Mouse (Mus musculus): ENCODE results near the gene Lhfpl5.

DNA sequence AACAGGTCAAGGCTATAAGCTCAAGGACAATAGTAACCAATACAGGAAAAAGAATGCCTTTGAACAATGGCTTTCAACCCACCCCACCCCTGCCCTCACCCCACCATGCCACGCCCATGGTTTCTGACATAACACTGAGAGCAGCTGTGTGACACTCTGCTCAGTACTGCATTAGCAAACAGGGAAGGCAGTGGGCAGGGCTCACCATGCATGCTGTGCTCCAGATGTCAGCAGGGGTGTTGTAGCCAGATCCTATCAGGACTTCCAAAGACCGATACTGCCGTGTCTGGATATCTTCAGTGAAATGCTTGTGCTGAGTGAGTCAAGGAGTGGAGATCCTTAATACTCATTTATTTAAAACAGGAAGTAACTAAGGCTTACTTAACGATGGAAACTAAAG, 18.5 kb downstream of the Lhfpl5 start:
- TF ChIP-seq CTCF (IDR thresholded peaks at IDR 0.05; ENCODE audit: control insufficient read depth, insufficient read depth, insufficient read length) (no peak), USF1 (IDR thresholded peaks at IDR 0.05; ENCODE audit: low read depth) (no peak), MYOG (IDR thresholded peaks at IDR 0.05; ENCODE audit: control insufficient read depth, extremely low read depth, insufficient read length) (no peak), MYOD1 (IDR thresholded peaks at IDR 0.05; ENCODE audit: control insufficient read depth, insufficient read length, low read depth) (no peak), FOSL1 (IDR thresholded peaks at IDR 0.05; ENCODE audit: insufficient read depth, low read length, poor library complexity, severe bottlenecking) (no peak), MAX (IDR thresholded peaks at IDR 0.05) (no peak)

All from C2C12 (cell line).